Mouse (Mus musculus): ENCODE data around the gene Heg1. TPM values are rescaled to one million over a fixed set of nuclear protein-coding genes. Genes with fewer than 3 reads are reported as not detected.

Gene Heg1
- polyA plus RNA-seq, 1 experiment from 2014 or later: 17.9 TPM

DNA sequence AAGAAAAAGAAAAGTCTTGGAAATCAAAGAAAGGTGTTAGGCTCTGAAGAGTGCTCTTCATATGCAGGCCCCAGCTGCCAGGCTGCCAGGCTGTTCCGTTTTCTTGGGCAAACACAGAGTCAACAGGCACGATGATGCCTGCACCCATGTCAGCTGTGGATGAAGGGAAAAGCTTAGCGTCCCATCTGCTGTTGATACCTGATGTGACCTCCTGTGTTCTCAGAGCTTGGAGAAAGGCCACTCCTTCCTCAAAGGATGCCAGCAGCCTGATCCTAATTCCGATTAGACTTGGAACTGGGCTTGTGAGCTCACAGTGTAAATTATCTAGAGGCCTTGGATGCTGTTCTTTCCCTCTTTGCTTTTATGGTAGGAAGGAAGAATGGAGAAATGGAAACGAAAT is 51.6 kb downstream of the Heg1 start:
- WGBS: 68% methylated on average over 5 of the region's 5 CpGs
- no peak for ATAC-seq (ENCODE audit: insufficient number of reproducible peaks, insufficient read depth, low FRiP score, low TSS enrichment)
- H3K9me3 ChIP-seq: no peaks in the 10 kb centered on the region
- H3K27me3 ChIP-seq: no peaks in the 10 kb centered on the region
- H3K4me1 ChIP-seq: peaks cover 36% of the 10 kb centered on the region
- no peak overlapping the region for H3K9ac ChIP-seq
- H3K27ac ChIP-seq: no peak overlapping the region
- H3K4me2 ChIP-seq (replicated peaks): no peak overlapping the region
- no peaks in the 10 kb centered on the region for H3K36me3 ChIP-seq
- H3K4me3 ChIP-seq: no peak overlapping the region

DNA sequence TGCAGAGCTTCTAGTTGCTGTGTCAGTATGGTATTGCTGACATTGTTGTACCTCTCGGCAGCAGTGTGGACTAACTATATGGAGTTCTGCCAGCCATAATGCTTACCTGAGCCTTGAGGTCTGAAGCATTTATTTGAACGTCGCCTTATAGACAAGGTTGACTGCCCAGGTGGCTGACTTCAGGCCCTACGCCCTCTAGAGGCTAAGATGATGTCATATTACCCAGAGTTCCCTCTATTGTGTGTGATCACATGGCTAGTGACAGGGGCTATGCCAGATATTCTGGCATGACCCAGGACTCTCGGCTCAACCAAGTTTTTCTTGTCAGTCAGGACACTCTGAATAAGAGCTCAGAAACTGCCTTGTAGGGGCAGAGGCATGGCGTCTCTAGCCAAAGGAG is 52.6 kb downstream of the Heg1 start:
- Histone ChIP-seq H3K4me1 (peaks cover 45% of the 10 kb centered on the region), H3K36me3 (no peaks in the 10 kb centered on the region)
- WGBS: 83% methylated on average over 6 of the region's 6 CpGs

DNA sequence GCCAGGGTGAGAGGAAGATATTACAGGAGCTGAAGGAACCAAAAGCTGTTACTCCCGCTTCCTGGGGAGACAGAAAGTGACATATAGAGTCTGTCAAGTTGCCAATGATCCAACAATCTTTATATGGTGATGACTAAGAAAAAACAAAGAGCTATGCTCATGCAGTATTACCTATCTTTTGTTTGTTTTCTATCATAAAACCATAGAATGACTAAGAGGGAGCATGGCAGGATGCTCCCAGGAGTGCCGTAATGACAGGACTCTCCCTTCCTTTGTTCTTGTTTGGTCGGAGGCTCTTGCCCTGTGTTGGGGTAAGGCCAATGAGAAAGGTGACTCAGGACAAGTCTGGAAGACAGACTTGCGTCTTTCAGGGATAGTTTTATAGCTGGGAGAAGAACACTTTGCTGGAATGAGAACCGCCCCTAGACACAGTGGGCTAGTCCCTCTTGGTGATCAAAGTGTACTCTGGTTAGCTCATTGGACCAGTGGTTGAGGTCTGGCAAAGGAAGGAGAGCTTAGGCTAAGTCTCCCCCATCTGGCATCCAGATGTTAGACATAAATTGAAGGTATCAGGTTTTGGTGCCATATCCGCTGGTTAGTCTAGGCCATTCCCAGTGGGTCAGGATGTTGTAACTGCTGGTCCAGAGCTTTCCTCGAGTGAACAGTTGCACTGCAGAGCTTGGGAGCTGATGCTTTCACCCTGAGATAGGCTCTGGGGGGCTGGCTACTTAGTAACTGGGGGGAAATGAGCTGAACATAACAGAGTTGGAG is 55.0 kb downstream of the Heg1 start:
- H3K9me3 ChIP-seq: no peaks in the 10 kb centered on the region
- H3K27ac ChIP-seq: peak overlapping the region; percentile 78
- no peak overlapping the region for H3K4me3 ChIP-seq
- no peak overlapping the region for H3K4me2 ChIP-seq (replicated peaks)
- no peak overlapping the region for H3K9ac ChIP-seq
- peak; percentile 61 for ATAC-seq (ENCODE audit: insufficient number of reproducible peaks, insufficient read depth, low FRiP score, low TSS enrichment)
- H3K36me3 ChIP-seq: no peaks in the 10 kb centered on the region
- H3K27me3 ChIP-seq: no peaks in the 10 kb centered on the region
- peaks cover 51% of the 10 kb centered on the region for H3K4me1 ChIP-seq
- 39% methylated on average over 7 of the region's 7 CpGs for WGBS

More for the DNA sequence above, 52.6 kb downstream of the Heg1 start:
- ATAC-seq (ENCODE audit: insufficient number of reproducible peaks, insufficient read depth, low FRiP score, low TSS enrichment): no peak
- no peak overlapping the region for H3K27ac ChIP-seq
- no peak overlapping the region for H3K9ac ChIP-seq
- no peaks in the 10 kb centered on the region for H3K9me3 ChIP-seq
- H3K27me3 ChIP-seq: no peaks in the 10 kb centered on the region
- no peak overlapping the region for H3K4me2 ChIP-seq (replicated peaks)
- H3K4me3 ChIP-seq: no peak overlapping the region

DNA sequence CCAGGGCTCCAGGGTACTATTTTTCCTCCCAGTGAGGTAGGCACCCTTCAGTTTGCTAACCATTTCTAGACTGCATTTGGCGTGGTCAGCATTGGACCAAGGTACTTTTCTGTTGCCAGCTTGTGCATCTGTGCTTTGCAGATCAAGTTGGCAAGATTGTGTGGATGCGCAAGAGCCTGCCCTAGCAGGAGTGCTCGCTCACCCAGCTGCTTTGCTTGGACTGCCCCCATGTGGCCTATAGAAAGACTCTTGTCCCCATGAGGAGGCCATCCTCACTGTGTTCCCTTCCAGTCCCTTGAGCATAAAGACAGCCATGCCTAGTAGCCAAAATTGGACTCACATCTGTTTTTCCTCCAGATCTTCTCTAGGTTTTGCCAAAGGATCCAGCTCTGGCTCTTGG is 55.6 kb downstream of the Heg1 start:
- H3K4me2 ChIP-seq (replicated peaks): no peak overlapping the region
- no peaks in the 10 kb centered on the region for H3K36me3 ChIP-seq
- H3K27me3 ChIP-seq: no peaks in the 10 kb centered on the region
- no peak overlapping the region for H3K4me3 ChIP-seq
- no peak for ATAC-seq (ENCODE audit: insufficient number of reproducible peaks, insufficient read depth, low FRiP score, low TSS enrichment)
- H3K27ac ChIP-seq: peak overlapping the region; percentile 78
- H3K9ac ChIP-seq: no peak overlapping the region
- no peaks in the 10 kb centered on the region for H3K9me3 ChIP-seq
- WGBS: 55% methylated on average over 3 of the region's 3 CpGs
- H3K4me1 ChIP-seq: peaks cover 47% of the 10 kb centered on the region

DNA sequence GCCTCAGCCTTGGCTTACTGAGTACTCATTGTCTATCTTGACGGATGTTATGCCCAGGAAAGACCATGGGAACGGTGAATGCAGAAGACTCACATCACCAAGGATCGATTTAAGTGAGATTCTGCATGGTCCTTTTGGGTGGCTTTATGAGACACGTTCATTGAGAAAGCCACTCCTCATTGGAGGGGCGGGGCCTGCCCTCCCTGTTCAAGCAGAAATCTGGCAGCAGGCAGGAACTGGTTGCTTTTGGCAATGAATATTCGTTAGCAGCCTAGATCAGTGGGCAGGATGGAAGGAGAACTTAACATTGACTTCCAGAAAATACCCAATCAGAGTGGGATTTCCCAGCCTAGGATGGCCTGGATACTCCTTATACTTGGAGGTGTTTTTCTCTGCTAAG is 56.2 kb downstream of the Heg1 start:
- ATAC-seq (ENCODE audit: insufficient number of reproducible peaks, insufficient read depth, low FRiP score, low TSS enrichment): no peak
- 64% methylated on average over 6 of the region's 6 CpGs for WGBS

DNA sequence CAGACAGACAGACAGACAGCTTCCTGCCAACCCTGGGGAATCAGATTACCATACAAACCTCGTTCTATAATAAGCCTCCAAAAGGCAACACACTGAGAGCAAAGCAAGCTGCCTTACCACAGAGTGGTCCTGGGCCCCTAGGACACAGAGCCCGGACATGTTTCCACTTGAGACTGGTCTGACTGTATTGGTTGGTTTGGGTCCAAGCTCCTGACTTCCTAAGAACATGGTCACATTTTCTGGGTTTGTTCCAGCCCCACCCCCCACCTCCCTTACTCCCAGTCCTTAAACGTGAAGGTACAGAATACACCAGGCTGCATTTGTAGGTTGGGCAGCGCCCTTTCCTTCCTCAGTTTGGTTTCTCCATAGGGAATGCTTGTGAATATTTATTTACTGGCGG is 57.6 kb downstream of the Heg1 start:
- H3K27me3 ChIP-seq: no peaks in the 10 kb centered on the region
- no peak for ATAC-seq (ENCODE audit: insufficient number of reproducible peaks, insufficient read depth, low FRiP score, low TSS enrichment)
- H3K9me3 ChIP-seq: no peaks in the 10 kb centered on the region
- WGBS: 56% methylated on average over 5 of the region's 5 CpGs
- H3K36me3 ChIP-seq: no peaks in the 10 kb centered on the region
- H3K4me2 ChIP-seq (replicated peaks): no peak overlapping the region
- peaks cover 47% of the 10 kb centered on the region for H3K4me1 ChIP-seq
- no peak overlapping the region for H3K4me3 ChIP-seq
- H3K9ac ChIP-seq: no peak overlapping the region
- no peak overlapping the region for H3K27ac ChIP-seq

More for the DNA sequence above, 56.2 kb downstream of the Heg1 start:
- Histone ChIP-seq H3K4me2 (replicated peaks) (no peak overlapping the region), H3K27ac (0 out of 2 replicates have a peak overlapping the region, but pooled peaks have one; percentile 78), H3K27me3 (no peaks in the 10 kb centered on the region), H3K9me3 (no peaks in the 10 kb centered on the region), H3K9ac (no peak overlapping the region), H3K4me3 (no peak overlapping the region), H3K4me1 (peaks cover 47% of the 10 kb centered on the region), H3K36me3 (no peaks in the 10 kb centered on the region)

DNA sequence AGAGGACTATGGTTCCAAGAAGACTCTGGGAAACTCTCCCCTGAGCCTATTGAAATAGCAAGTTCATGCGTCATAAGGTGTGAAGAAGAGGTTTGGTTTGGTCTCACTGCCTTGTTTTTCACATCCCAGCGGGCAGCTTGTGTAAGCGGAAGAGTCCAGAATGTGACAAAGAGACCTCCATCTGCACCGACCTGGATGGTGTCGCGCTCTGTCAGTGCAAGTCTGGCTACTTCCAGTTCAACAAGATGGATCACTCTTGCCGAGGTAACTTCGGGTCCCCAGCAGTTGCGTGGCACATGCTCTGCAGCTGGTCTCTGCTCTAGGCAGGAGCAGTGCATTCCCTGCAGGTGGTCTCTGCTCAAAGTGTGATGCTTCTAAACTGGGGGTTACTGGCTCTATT is 58.1 kb downstream of the Heg1 start:
- H3K9me3 ChIP-seq: no peaks in the 10 kb centered on the region
- ATAC-seq (ENCODE audit: insufficient number of reproducible peaks, insufficient read depth, low FRiP score, low TSS enrichment): no peak
- 76% methylated on average over 9 of the region's 9 CpGs for WGBS
- peaks cover 47% of the 10 kb centered on the region for H3K4me1 ChIP-seq
- no peak overlapping the region for H3K9ac ChIP-seq
- no peak overlapping the region for H3K27ac ChIP-seq
- no peak overlapping the region for H3K4me2 ChIP-seq (replicated peaks)
- H3K4me3 ChIP-seq: no peak overlapping the region
- no peaks in the 10 kb centered on the region for H3K36me3 ChIP-seq
- no peaks in the 10 kb centered on the region for H3K27me3 ChIP-seq

DNA sequence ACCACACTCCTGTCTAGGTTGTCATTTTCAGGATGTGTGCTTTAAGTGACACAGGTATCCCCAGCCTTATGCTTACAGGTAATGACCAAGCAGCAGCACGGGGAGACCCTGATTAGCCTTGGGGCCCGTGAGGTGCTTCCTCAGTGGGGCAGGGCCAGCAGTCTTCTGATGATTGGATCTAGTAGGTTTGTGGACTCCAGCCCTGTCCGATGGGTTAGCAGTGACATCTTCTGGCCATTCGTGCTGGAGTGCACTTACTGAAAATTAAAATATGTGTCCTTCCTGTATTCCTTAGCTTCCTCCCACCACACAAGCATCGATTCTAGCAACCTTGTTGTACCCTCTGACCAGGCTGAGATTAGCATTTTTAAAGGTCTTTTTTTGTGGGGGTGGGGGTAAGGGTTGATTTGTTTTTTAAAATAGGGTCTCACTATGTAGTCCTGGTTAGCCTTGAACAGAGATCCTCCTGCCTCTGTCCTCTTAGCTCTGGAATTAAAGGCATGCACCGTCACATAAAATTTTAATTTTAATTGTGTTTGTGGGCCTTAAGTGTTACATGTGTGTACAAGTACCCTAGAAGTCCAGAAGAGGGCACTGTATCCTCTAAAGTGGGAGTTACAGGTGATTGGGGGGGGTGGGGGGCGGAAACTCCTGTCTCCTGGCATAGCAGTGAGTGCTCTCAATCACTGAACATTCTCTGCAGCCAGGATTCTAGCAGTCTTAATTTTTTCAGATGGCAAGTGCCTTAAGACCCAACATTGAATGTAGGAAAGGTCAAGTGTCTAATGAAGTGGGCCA is 60.7 kb downstream of the Heg1 start:
- H3K4me2 ChIP-seq (replicated peaks): no peak overlapping the region
- no peak overlapping the region for H3K9ac ChIP-seq
- 57% methylated on average over 7 of the region's 7 CpGs for WGBS
- no peak for ATAC-seq (ENCODE audit: insufficient number of reproducible peaks, insufficient read depth, low FRiP score, low TSS enrichment)
- H3K36me3 ChIP-seq: no peaks in the 10 kb centered on the region
- H3K27ac ChIP-seq: no peak overlapping the region
- H3K4me1 ChIP-seq: peaks cover 24% of the 10 kb centered on the region
- H3K9me3 ChIP-seq: no peaks in the 10 kb centered on the region
- H3K4me3 ChIP-seq: no peak overlapping the region
- no peaks in the 10 kb centered on the region for H3K27me3 ChIP-seq

DNA sequence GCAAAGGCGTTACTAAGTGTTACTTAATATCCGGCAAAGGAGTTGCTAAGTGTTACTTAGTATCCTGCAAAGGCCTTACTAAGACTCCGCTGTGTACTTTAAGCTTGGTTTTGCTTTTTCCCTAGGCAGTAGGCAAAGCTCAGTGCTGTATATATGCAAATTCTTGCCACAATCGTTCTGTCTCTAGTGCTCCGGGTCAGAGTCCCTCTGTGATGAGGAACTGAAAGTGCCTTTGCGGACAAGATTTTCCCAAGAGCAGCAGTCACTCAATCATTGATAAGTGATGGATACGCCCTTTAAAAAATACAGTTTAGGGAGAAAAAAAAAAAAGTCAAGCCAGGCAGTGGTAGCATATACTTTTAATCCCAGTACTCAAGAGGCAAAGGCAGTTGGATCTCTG is 61.3 kb downstream of the Heg1 start:
- Histone ChIP-seq H3K27ac (no peak overlapping the region), H3K9ac (no peak overlapping the region), H3K27me3 (no peaks in the 10 kb centered on the region), H3K4me1 (peaks cover 18% of the 10 kb centered on the region), H3K9me3 (no peaks in the 10 kb centered on the region), H3K4me2 (replicated peaks) (no peak overlapping the region), H3K36me3 (no peaks in the 10 kb centered on the region), H3K4me3 (no peak overlapping the region)
- WGBS: 90% methylated on average over 7 of the region's 7 CpGs
- ATAC-seq (ENCODE audit: insufficient number of reproducible peaks, insufficient read depth, low FRiP score, low TSS enrichment): no peak

DNA sequence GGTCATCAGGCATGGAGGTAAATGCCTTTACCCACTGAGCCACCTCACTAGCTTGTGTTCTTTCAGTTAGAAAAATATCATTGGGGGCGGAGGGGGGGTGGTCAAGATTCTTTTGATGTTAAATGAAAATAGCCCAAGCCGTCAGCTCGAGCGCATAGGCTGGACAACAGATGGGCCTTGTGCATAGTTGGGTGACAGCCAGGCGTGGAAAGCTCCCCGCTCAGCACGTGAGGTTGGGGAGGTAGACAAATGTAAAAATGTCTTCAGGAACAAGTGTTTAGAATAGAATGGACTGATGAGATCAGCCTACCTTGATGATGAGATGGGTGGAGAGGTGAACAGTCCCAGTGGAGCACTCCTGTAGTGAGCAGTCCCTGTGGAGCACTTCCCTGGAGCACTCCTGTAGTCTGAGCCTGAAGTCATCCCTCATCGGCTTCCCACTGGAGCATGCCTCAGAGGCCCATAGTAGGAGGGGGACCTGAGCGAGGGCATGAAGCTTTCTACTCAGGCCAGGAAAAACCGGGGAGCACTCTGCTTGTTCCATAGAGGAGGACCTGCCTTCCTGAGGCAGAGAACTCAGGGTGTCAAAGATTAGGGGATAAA is 62.0 kb downstream of the Heg1 start:
- WGBS: 84% methylated on average over 10 of the region's 10 CpGs
- H3K36me3 ChIP-seq: no peaks in the 10 kb centered on the region
- no peak overlapping the region for H3K9ac ChIP-seq

DNA sequence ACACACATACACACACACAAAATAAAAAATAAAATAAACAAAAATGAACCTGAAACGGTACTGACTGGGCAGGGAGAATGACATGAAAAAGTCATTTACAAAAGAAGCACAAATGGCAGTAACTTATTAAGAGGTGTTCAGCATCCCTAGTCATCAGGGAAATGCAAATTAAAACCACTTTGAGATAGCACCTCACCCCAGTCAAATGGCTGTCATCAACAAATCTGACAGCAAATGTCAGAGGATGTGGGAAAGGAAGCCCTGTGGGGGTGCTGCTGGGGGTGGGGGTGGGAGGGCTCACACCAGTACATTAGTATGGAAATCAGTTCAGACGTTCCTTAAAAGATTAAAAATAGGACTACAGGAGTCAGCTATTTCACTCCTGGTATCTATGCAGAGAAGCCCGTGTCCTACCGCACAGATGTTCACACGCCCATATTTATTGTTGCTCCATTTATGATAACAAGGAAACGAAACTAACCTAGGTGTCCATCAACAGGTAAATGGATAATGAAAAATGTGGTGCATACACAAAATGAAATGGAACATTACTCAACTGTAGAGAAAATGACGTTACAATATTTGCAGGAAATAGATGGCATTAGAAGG is 63.3 kb downstream of the Heg1 start:
- peaks cover 4% of the 10 kb centered on the region; the same call in 1 of the 2 replicates for H3K36me3 ChIP-seq
- no peak for ATAC-seq (ENCODE audit: insufficient number of reproducible peaks, insufficient read depth, low FRiP score, low TSS enrichment)
- no peak overlapping the region for H3K4me3 ChIP-seq
- no peak overlapping the region for H3K27ac ChIP-seq
- no peak overlapping the region for H3K4me2 ChIP-seq (replicated peaks)
- H3K9ac ChIP-seq: no peak overlapping the region
- no peaks in the 10 kb centered on the region for H3K4me1 ChIP-seq
- WGBS: 58% methylated on average over 7 of the region's 7 CpGs
- no peaks in the 10 kb centered on the region for H3K9me3 ChIP-seq
- no peaks in the 10 kb centered on the region for H3K27me3 ChIP-seq

More for the DNA sequence above, 62.0 kb downstream of the Heg1 start:
- ATAC-seq (ENCODE audit: insufficient number of reproducible peaks, insufficient read depth, low FRiP score, low TSS enrichment): no peak
- no peak overlapping the region for H3K4me2 ChIP-seq (replicated peaks)
- no peaks in the 10 kb centered on the region for H3K9me3 ChIP-seq
- no peaks in the 10 kb centered on the region for H3K27me3 ChIP-seq
- no peak overlapping the region for H3K27ac ChIP-seq
- peaks cover 11% of the 10 kb centered on the region for H3K4me1 ChIP-seq
- H3K4me3 ChIP-seq: no peak overlapping the region
